Mouse (Mus musculus): ENCODE measurements around the gene Stoml2.
"Not testable (repeated sequence)": the region's sequence is repeated elsewhere in the genome, so short reads cannot be mapped to it uniquely, and the experiment has no call there.

Stoml2 gene

DNA sequence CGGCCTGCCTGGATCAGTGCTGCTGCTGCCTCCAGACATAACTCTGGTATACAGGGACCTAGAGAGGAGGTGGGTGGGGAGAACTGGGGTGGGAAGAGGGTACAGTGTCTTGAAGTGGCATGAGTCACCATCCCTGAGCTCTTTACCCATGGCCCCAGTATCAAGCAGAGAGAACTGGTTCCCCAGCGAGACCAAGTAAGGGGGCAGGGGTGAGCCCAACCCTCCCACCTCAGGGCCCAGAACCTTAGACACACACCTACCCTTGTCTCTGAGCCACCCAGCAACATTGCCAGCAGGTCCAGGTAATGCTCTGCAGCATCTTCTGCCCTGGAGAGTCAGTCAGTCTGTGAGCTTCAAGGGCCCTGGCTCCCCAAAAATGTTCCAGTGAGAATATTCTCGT, 26.6 kb downstream of the Stoml2 start:
- DNase-seq (ENCODE audit: low spot score), result no peak

DNA sequence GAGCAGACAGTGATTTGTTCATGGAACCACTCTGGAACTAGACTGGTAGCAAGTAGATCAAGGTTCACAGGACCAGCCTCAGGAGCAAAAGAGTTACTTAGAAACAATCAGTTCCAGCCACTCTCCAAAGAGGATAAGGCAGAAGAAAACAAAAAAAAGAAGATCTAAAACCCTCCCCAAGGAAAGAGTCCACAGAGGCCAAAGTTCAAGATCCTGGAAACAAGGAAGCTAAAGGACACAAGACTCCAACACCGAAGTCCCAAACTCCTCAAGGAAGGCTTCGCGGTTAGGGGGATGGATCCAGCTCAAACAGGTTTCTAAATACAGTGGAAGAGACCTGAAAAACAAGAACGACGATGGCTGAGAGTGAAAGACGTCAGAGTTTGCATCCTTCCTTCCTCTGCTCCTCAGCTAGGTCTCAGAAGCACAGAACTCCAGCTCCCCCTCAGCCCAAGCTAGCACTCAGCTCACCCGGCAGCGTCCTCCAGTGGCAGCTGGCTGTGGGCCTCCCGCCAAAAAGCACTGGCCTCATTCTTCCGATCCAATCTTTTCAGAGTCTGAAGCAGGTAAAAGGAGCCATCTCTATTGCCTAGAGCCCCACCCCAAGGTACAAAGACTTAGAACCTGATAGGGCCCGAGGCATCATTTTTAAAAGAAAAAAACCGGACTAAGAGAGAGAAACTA, 28.6 kb downstream of the Stoml2 start:
- DNase-seq (ENCODE audit: low spot score), result no peak

DNA sequence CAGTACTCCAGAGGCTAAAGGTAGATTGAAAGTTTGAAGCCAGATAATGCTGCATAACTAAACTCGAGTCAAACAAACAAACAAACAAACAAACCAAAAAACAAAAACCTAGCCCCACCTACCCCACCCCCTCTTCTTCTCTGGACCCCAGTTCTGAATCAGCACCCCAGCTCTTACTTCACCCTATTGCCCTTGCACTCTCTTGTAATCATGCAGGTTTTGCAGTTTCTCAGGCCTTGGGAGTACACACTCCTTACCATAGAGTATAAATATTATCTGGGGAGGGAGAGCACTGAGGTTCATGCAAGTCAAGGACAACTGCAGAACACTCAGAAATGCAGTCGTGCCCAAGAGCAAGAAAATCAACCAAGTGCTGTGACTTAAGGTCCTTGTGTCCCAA, 30.2 kb downstream of the Stoml2 start:
- no peak for DNase-seq (ENCODE audit: low spot score)

DNA sequence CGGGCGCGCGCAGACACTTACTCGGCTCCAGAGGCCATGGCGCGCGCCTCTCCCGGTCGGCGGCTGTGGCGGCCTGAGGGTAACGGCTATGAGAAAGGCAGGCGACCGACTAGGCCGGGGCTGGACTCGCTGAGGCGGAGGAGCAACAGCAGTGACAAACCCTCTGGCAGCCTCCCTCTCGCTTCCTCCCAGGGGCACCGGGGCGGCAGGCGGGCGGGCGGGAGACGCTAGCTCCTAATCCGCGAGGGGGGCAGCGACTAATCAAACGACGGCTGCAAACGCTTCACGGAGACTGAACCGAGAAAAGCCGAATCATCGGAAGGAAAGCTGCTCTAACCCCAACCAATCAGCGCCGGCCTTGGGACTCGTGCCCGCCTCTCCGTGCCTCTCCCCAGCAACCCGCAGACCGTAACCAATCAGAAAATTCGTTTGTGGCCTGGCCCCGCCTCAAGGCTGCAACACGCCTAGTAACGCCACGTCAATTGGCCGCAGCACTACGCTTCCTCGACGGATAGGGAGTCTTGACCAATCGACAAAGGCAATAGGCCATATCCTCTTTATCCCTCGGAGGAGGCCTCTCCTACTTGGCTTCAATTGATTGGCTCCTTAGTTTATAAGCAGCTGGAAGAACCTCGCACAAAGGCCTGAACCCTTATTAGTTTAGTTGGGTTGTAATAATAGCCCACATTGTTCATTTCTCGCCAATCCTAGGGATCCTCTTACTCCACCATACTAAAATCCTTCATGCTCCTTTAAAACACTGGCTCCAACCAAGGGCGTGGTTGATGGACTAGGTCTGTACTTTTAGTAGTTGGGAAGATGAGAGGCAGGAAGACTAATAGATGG, 31.1 kb downstream of the Stoml2 start, which contains the start of gene Vcp:
Gene Vcp (minus strand): TSS at position 367 of the 846 bp plus-strand sequence.
- peak; percentile 99 for DNase-seq (ENCODE audit: low spot score)

DNA sequence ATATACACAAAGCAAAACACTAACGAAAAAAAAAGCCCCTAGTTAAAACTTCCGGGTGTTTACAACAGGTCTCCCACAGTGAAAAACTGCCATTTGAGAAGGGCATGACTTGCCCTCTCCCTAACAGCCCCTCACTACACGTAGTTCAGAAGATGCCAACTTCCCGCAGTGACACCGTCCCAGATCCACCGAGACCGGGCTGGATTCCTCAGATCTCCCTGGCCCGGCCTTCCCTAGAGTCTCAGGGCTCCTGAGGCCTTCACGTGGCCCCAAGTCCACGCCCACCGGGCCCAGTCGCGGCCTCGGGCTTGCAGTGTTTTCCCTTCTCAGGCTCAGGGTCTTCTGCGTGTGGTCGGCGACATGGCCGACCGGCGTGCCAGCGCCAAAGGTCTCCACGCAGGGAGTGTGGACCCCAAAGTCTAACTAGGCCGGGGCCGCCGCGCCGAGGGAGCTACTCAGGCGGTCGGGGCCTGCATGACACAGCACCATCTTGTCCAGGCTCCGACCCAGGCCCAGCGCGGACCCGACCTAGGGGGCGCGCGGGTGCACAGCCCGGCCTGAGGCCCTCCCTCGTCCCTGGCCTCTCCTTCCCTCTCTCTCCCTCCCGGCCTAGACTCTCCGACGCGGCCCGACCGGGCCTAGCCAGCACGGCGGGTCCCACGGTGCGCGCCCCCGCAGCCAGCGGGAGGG, 31.9 kb downstream of the Stoml2 start:
- peak; percentile 78 for DNase-seq (ENCODE audit: low spot score)

DNA sequence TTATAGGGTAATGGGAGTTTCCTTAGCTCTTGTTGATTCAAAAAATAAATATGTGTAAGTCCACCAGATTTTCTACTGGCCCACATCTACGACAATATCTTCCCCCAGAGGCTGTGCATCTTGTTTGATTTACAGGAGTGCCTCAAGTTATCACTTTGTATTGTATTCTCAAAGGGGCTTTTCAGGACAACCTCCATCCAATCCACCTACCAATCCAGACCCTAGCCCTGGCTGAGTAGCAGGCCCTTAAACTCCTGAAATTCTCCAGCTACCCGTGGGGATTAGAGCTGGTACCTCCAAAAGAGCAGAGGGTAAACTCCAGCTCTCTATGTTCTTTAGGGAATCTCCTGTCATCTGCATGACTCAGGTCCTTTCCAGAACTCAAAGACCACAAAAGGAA, 33.5 kb downstream of the Stoml2 start:
- DNase-seq (ENCODE audit: low spot score), result no peak

DNA sequence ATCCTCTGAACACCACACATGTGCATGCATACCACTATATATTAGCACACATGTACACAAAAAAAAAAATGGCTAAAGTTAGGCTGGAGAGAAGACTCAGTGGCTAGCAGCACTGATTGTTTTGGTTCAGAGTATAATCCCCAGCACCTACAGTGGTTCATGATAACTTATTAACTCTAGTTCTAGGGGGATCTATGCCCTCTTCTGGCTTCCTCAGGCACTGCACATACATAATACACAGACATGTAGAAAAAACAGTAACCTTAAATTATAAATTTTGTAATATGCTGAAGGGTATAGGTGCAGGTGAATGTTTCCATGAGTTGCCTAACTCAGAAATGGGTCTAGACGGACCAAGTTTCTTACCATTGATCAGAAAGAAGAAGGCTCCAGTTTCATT, 43.2 kb downstream of the Stoml2 start:
- DNase-seq (ENCODE audit: low spot score), result no peak

DNA sequence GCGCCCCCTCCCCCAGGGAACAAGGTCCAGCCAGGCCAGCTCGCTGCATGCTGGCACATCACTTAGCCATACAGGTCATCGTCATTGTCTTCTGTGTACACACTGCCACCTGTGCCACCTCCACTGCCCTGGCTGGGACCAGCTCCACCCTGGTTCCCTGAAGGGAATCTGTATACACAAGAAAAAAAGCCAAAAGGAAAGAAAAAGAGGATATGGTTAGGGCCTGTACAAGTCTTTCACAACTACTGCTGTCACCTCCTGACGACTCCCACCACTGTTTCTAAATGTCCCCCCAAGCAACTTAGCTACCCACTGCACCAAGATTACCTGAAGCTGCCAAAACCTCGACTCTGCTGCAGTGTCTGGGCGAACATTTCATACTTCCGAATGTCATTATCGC, 51.0 kb downstream of the Stoml2 start:
- not testable (repeated sequence) for DNase-seq (ENCODE audit: low spot score)

DNA sequence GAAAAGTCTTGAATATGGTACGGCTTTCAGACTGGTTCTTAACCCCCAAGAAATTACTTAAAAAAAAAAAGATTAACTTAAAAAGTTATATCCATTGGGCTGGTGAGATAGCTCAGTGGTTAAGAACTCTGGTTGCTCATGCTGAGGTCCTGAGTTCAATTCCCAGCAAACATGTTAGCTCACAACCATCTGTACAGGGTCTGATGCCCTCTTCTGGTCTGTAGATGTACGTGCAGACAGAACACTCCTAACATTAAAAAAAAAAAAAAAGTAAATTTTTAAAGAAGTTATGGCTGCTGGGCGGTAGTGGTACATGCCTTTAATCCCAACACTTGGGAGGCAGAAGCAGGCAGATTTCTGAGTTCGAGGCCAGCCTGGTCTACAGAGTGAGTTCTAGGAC, 53.4 kb downstream of the Stoml2 start:
- no peak for DNase-seq (ENCODE audit: low spot score)

Data from retina, embryonic 14.5 days (tissue).